Mouse (Mus musculus) CH12.LX (cell line): Measurements from ENCODE around the gene Kdm2b. TPM values are rescaled to one million over a fixed set of nuclear protein-coding genes. Genes with fewer than 3 reads are reported as not detected.

ENCODE experiments used
- DNase-seq: peaks from one replicate; pipeline ENCODE4 v3.0.0-alpha.2; 2013; ENCODE audit errors: extremely low read depth
- H3K27ac ChIP-seq: 2 replicates; pipeline ENCODE4 v1.5.1; 2012; ENCODE audit warnings: low read depth, mild to moderate bottlenecking, control low read depth, moderate library complexity; ENCODE audit not compliant: insufficient read depth
- H3K27me3 ChIP-seq: replicated peaks from 2 replicates; pipeline ENCODE3; 2012; ENCODE audit warnings: inconsistent platforms
- H3K36me3 ChIP-seq, 2 experiments: replicated peaks in 1 of 2; 2 replicates each; pipeline versions ENCODE3 to v1.6.1; 2012; ENCODE audit warnings: inconsistent platforms in 1 of 2, low read length in 1 of 2, mild to moderate bottlenecking in 1 of 2, mixed read lengths in 1 of 2, moderate library complexity in 1 of 2; ENCODE audit not compliant: control insufficient read depth in 1 of 2, insufficient read depth in 1 of 2
- H3K4me1 ChIP-seq, 2 experiments: 2 replicates each; pipeline ENCODE4 v1.6.1; 2012; ENCODE audit warnings: inconsistent platforms in 1 of 2, moderate library complexity in 1 of 2; ENCODE audit not compliant: insufficient read depth in 2 of 2, control insufficient read depth in 1 of 2
- H3K4me2 ChIP-seq: 2 replicates; pipeline ENCODE4 v1.6.1; 2012; ENCODE audit warnings: low read depth, mild to moderate bottlenecking, control low read depth; ENCODE audit not compliant: poor library complexity, insufficient read depth, severe bottlenecking
- H3K4me3 ChIP-seq, 3 experiments: fragments of 150-350 bp in 1 of 3; sonication (generic) in 1 of 3; replicated peaks in 1 of 3; 2 replicates each; pipeline versions ENCODE3 to v1.5.1; 2011 to 2012; ENCODE audit warnings: low read depth in 2 of 3, low read length in 2 of 3, mild to moderate bottlenecking in 2 of 3, moderate library complexity in 2 of 3, control low read depth in 1 of 3, improper control_type of control experiment in 1 of 3, inconsistent platforms in 1 of 3, mixed read lengths in 1 of 3; ENCODE audit not compliant: poor library complexity in 1 of 3
- H3K79me2 ChIP-seq: replicated peaks from 2 replicates; pipeline ENCODE4 v1.6.1; 2012; ENCODE audit warnings: mild to moderate bottlenecking, moderate library complexity; ENCODE audit not compliant: control insufficient read depth, poor library complexity, insufficient read depth, severe bottlenecking; ENCODE audit errors: extremely low read depth
- H3K9ac ChIP-seq: 2 replicates; pipeline ENCODE4 v1.6.1; 2012; ENCODE audit warnings: low read depth, mild to moderate bottlenecking, control low read depth, moderate library complexity; ENCODE audit not compliant: insufficient read depth
- H3K9me3 ChIP-seq: replicated peaks from 2 replicates; pipeline ENCODE3; 2012; ENCODE audit warnings: low read length, inconsistent platforms, mixed read lengths
- CHD1 ChIP-seq: IDR thresholded peaks from 2 replicates; pipeline ENCODE4 v1.6.1; 2012; ENCODE audit warnings: low read depth, low read length, improper control_type of control experiment, inconsistent platforms
- CHD2 ChIP-seq: IDR thresholded peaks from 2 replicates; pipeline ENCODE4 v1.6.1; 2011; ENCODE audit warnings: low read length, improper control_type of control experiment
- ELF1 ChIP-seq: IDR thresholded peaks from 2 replicates; pipeline ENCODE4 v1.6.1; 2014; ENCODE audit warnings: low read depth, mild to moderate bottlenecking, inconsistent platforms, low read length, improper control_type of control experiment
- EP300 ChIP-seq: IDR thresholded peaks from 2 replicates; pipeline ENCODE4 v1.6.1; 2011; ENCODE audit warnings: low read length, improper control_type of control experiment
- GABPA ChIP-seq: IDR thresholded peaks from 2 replicates; pipeline ENCODE4 v1.6.1; 2012; ENCODE audit warnings: low read depth, low read length, improper control_type of control experiment, inconsistent platforms; ENCODE audit not compliant: insufficient replicate concordance
- JUN ChIP-seq: IDR thresholded peaks from 2 replicates; pipeline ENCODE4 v1.6.1; 2011; ENCODE audit warnings: low read depth, mild to moderate bottlenecking, low read length, improper control_type of control experiment, moderate library complexity; ENCODE audit not compliant: insufficient read depth
- JUND ChIP-seq: conservative IDR thresholded peaks from 2 replicates; pipeline ENCODE4 v1.6.1; 2011; ENCODE audit warnings: low read depth, low read length, improper control_type of control experiment
- KAT2A ChIP-seq: IDR thresholded peaks from 2 replicates; pipeline ENCODE4 v1.6.1; 2012; ENCODE audit warnings: low read length, improper control_type of control experiment, inconsistent platforms; ENCODE audit not compliant: insufficient replicate concordance
- MAFK ChIP-seq: IDR thresholded peaks from 2 replicates; pipeline ENCODE4 v1.6.1; 2011; ENCODE audit warnings: low read length, improper control_type of control experiment; ENCODE audit not compliant: insufficient replicate concordance
- MAX ChIP-seq: IDR thresholded peaks from 2 replicates; pipeline ENCODE4 v1.6.1; 2011; ENCODE audit warnings: low read length, improper control_type of control experiment
- MEF2A ChIP-seq: IDR thresholded peaks from 2 replicates; pipeline ENCODE4 v1.6.1; 2014; ENCODE audit warnings: low read depth, mild to moderate bottlenecking, inconsistent platforms, low read length, improper control_type of control experiment, borderline replicate concordance
- MYC ChIP-seq: IDR thresholded peaks from 2 replicates; pipeline ENCODE4 v1.6.1; 2011; ENCODE audit warnings: low read depth, mild to moderate bottlenecking, improper control_type of control experiment, low read length
- NRF1 ChIP-seq: IDR thresholded peaks from 2 replicates; pipeline ENCODE4 v1.6.1; 2014; ENCODE audit warnings: low read depth, mild to moderate bottlenecking, inconsistent platforms, low read length, improper control_type of control experiment, moderate library complexity
- PAX5 ChIP-seq: IDR thresholded peaks from 2 replicates; pipeline ENCODE4 v1.6.1; 2012; ENCODE audit warnings: low read length, inconsistent platforms, mixed read lengths
- POLR2A ChIP-seq: IDR thresholded peaks from 2 replicates; pipeline ENCODE4 v1.6.1; 2011; ENCODE audit warnings: low read depth, mild to moderate bottlenecking, improper control_type of control experiment, low read length
- RAD21 ChIP-seq: IDR thresholded peaks from 2 replicates; pipeline ENCODE4 v1.6.1; 2011; ENCODE audit warnings: low read depth, mild to moderate bottlenecking, low read length, improper control_type of control experiment, moderate library complexity
- RCOR1 ChIP-seq: conservative IDR thresholded peaks from 2 replicates; pipeline ENCODE4 v1.6.1; 2012; ENCODE audit warnings: low read depth, mild to moderate bottlenecking, inconsistent platforms, low read length, improper control_type of control experiment
- SIN3A ChIP-seq: IDR thresholded peaks from 2 replicates; pipeline ENCODE4 v1.6.1; 2012; ENCODE audit warnings: low read length, improper control_type of control experiment, inconsistent platforms
- UBTF ChIP-seq: IDR thresholded peaks from 2 replicates; pipeline ENCODE4 v1.6.1; 2012; ENCODE audit warnings: low read depth, mild to moderate bottlenecking, inconsistent platforms, low read length, improper control_type of control experiment, moderate library complexity
- ZKSCAN1 ChIP-seq: IDR thresholded peaks from 2 replicates; pipeline ENCODE4 v1.6.1; 2012; ENCODE audit warnings: low read depth, inconsistent platforms, low read length, improper control_type of control experiment, borderline replicate concordance
- dilution Hi-C: fragments of 300-500 bp; cut with MboI; formaldehyde crosslinking; loops from 2 replicates; pipeline ENCODE4 v1.14.3; 2020; ENCODE audit warnings: low sequenced_read_pairs; ENCODE audit not compliant: extremely low pct_unique_long_range_greater_than_20kb, extremely low pct_ligation_motif_present
- in situ Hi-C: fragments of 300-500 bp; cut with MboI; formaldehyde crosslinking; loops from 3 replicates; pipeline ENCODE4 v1.14.3; 2019; ENCODE audit warnings: low sequenced_read_pairs, low pct_ligation_motif_present, low pct_unique_long_range_greater_than_20kb, mixed read lengths
- polyA plus RNA-seq: library from polyadenylated mRNA; unstranded; fragments of >175 nt; gene quantifications from 2 replicates; pipeline ENCODE4 v1.2.1, GENCODE M21; 2012; ENCODE audit warnings: low read depth; ENCODE audit not compliant: insufficient read length
- total RNA-seq, 2 experiments: library from RNA; depleted of rRNA; stranded (reverse); fragments of 300-350 nt in 1 of 2; fragments of >200 nt in 1 of 2; gene quantifications; 2 replicates each; pipeline ENCODE4 v1.2.3; 2012 to 2014

Kdm2b gene
- total and polyA plus RNA-seq, 3 experiments = 69.3 to 138 (median 80.1) TPM

DNA sequence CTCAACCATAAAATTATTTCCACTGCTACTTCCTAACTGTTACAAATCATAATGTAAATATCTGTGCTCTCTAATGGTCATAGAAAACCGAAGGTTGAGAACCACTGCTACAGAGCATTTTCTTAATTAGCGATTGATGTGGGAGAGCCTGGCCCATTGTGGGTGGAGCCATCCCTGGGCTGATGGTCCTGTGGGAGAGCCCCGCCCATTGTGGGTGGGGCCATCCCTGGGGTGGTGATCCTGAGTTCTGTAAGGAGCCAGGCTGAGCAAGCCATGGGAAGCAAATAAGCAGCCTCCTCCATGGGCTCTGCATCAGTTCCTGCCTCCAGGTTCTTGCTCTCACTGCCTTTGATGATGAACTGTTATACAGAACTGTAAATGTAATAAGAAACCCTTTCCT, 27.7 kb downstream of the Kdm2b start:
- peaks cover 20 to 62% of the 10 kb centered on the region in 2 experiments for H3K36me3 ChIP-seq
- H3K4me1 ChIP-seq = peaks cover 0 to 3% of the 10 kb centered on the region in 2 experiments; a peak in 1 of 4 replicates
- H3K9me3 ChIP-seq = no peaks in the 10 kb centered on the region
- no peak overlapping the region for H3K9ac ChIP-seq
- TF ChIP-seq UBTF (no peak), POLR2A (no peak), ELF1 (no peak), ZKSCAN1 (no peak), MEF2A (no peak), NRF1 (no peak)
- in situ Hi-C loops (no loop called here), dilution Hi-C loops (no loop called here)
- DNase-seq = no peak
- H3K79me2 ChIP-seq = no peaks in the 10 kb centered on the region
- H3K27ac ChIP-seq = no peak overlapping the region
- H3K27me3 ChIP-seq = no peaks in the 10 kb centered on the region
- no peak overlapping the region for H3K4me2 ChIP-seq
- H3K4me3 ChIP-seq = no peak overlapping the region

DNA sequence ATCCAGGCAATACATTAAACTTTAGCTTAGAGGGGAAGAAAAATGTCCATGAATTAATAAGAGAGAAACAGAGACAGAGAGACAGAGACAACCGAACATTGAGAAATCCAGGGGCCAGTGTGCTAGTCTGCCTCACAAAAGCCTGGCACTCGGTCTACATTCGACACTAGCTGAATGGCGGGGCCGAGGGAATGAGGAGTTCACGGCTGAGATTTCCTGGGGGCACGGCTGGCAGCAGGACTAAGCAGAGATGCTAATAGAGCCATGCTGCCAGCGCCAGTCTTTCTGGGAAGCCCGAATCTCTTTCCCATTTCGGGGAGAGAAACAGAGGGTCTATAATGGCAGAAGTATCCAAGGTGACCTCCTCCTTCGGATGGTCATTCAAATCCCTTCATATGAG, 30.2 kb downstream of the Kdm2b start:
- H3K4me3 ChIP-seq = no peak overlapping the region
- H3K4me1 ChIP-seq = peaks cover 7 to 21% of the 10 kb centered on the region in 2 experiments; a peak in 3 of 4 replicates
- H3K27me3 ChIP-seq = no peaks in the 10 kb centered on the region
- dilution Hi-C loops (no loop called here), in situ Hi-C loops (no loop called here)
- no peaks in the 10 kb centered on the region for H3K9me3 ChIP-seq
- no peaks in the 10 kb centered on the region for H3K79me2 ChIP-seq
- no peak overlapping the region for H3K9ac ChIP-seq
- DNase-seq = no peak
- H3K36me3 ChIP-seq = peaks cover 20 to 50% of the 10 kb centered on the region in 2 experiments
- H3K4me2 ChIP-seq = no peak overlapping the region
- no peak for TF ChIP-seq MYC
- TF ChIP-seq JUND = no peak
- TF ChIP-seq KAT2A = no peak
- TF ChIP-seq RAD21 = no peak
- TF ChIP-seq CHD1 = no peak
- no peak for TF ChIP-seq ZKSCAN1
- no peak for TF ChIP-seq EP300
- TF ChIP-seq MAFK = no peak
- TF ChIP-seq, all 38 proteins: peak for 0
- no peak overlapping the region for H3K27ac ChIP-seq

DNA sequence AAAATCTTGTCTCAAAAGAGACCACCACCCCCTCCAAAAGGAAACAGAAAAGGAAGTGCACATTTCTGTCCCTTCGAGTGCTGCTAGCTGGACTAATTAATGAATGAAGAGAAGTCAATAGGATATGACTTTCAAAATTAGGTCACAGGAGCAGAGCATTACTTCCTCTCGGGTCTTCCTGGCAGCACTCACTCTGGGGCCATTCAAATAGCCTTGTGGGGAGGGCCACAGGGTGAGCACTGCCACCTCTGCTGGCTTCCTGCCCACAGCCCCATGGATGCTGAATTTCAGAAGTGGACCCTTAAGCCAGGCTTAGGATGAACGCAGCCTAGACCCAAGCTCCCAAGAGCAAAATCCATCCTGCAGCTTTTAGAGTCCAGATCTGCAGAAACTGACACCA, 33.6 kb downstream of the Kdm2b start:
- peaks cover 10% of the 10 kb centered on the region for H3K9me3 ChIP-seq
- H3K27ac ChIP-seq = no peak overlapping the region
- peaks cover 13 to 52% of the 10 kb centered on the region in 2 experiments for H3K36me3 ChIP-seq
- H3K9ac ChIP-seq = no peak overlapping the region
- DNase-seq = peak; percentile 31
- TF ChIP-seq GABPA = no peak
- no peak for TF ChIP-seq RCOR1
- TF ChIP-seq PAX5 = no peak
- no peak for TF ChIP-seq CHD2
- no peak for TF ChIP-seq SIN3A
- TF ChIP-seq ZKSCAN1 = no peak
- no peak for TF ChIP-seq JUN
- no peak for TF ChIP-seq RAD21
- no peak for TF ChIP-seq MAX
- no peak for TF ChIP-seq POLR2A
- in situ Hi-C loops = no loop called here
- H3K79me2 ChIP-seq = no peaks in the 10 kb centered on the region
- H3K27me3 ChIP-seq = no peaks in the 10 kb centered on the region
- H3K4me1 ChIP-seq = peaks cover 10 to 29% of the 10 kb centered on the region in 2 experiments; a peak in 3 of 4 replicates
- no peak overlapping the region for H3K4me3 ChIP-seq
- dilution Hi-C loops = no loop called here
- no peak overlapping the region for H3K4me2 ChIP-seq
